Mouse (Mus musculus) liver, embryonic 15.5 days (tissue): ENCODE data around the gene Cyp2c23. TPM values are rescaled to one million over a fixed set of nuclear protein-coding genes. Genes with fewer than 3 reads are reported as not detected.
A peak's percentile ranks its signal among the peaks of the same experiment; 100 is the strongest.

Experiments used
- ATAC-seq: fragments of 200-750 bp; cut with Nextera tagmentation; 2 replicates; pipeline ENCODE4 v1.8.0; 2017; ENCODE audit warnings: moderate number of reproducible peaks, mild to moderate bottlenecking, moderate library complexity; ENCODE audit not compliant: insufficient read depth
- H3K27ac ChIP-seq: fragments of 300-500 bp; sonication (generic); replicated peaks from 2 replicates; pipeline ENCODE4 v1.5.1; 2015; ENCODE audit warnings: mild to moderate bottlenecking, inconsistent platforms
- H3K27me3 ChIP-seq: fragments of 300-500 bp; sonication (generic); 2 replicates; pipeline ENCODE4 v1.6.1; 2015; ENCODE audit warnings: mild to moderate bottlenecking, inconsistent platforms
- H3K36me3 ChIP-seq: fragments of 300-500 bp; sonication (generic); replicated peaks from 2 replicates; pipeline ENCODE4 v1.6.1; 2015; ENCODE audit warnings: moderate library complexity, mild to moderate bottlenecking, inconsistent platforms
- H3K4me1 ChIP-seq: fragments of 300-500 bp; sonication (generic); replicated peaks from 2 replicates; pipeline ENCODE4 v1.6.1; 2015; ENCODE audit warnings: inconsistent platforms
- H3K4me2 ChIP-seq: fragments of 300-500 bp; sonication (generic); 2 replicates; pipeline ENCODE4 v1.6.1; 2015; ENCODE audit warnings: moderate library complexity, mild to moderate bottlenecking, inconsistent platforms
- H3K4me3 ChIP-seq: fragments of 300-500 bp; sonication (generic); replicated peaks from 2 replicates; pipeline ENCODE4 v1.5.1; 2015; ENCODE audit warnings: mild to moderate bottlenecking, inconsistent platforms
- H3K9ac ChIP-seq: fragments of 300-500 bp; sonication (generic); 2 replicates; pipeline ENCODE4 v1.6.1; 2015; ENCODE audit warnings: moderate library complexity, mild to moderate bottlenecking, inconsistent platforms
- H3K9me3 ChIP-seq: fragments of 300-500 bp; sonication (generic); replicated peaks from 2 replicates; pipeline ENCODE4 v1.6.1; 2016; ENCODE audit warnings: inconsistent platforms
- WGBS: fragments of 180-500 bp; shearing (Covaris S2); methylation state at CpG from one replicate; pipeline ENCODE4 v1.1.7; 2015; ENCODE audit warnings: mixed read lengths; ENCODE audit not compliant: insufficient replicate concordance; 5-methylcytosine and 5-hydroxymethylcytosine counted together
- polyA plus RNA-seq: library from polyadenylated mRNA; unstranded; fragments of >200 nt; fragmentation: Nextera tagmentation; extraction: Ambion mirVana; gene quantifications from 2 replicates; pipeline ENCODE4 v1.2.1, GENCODE M21; 2015

The Cyp2c23 gene
- polyA plus RNA-seq, 1 experiment from 2014 or later = 26.7 TPM

- Histone ChIP-seq H3K9me3 (no peaks in the 10 kb centered on the region), H3K36me3 (peaks cover 43% of the 10 kb centered on the region), H3K4me1 (0 out of 2 replicates have a peak, but pooled peaks cover 3% of the 10 kb centered on the region), H3K4me2 (no peak overlapping the region), H3K4me3 (no peak overlapping the region), H3K27me3 (no peaks in the 10 kb centered on the region), H3K27ac (no peak overlapping the region), H3K9ac (no peak overlapping the region)
- no peak for ATAC-seq
- 68% methylated on average over 3 of the region's 3 CpGs for WGBS
Observed at GRCm38 (mm10) chr19:44060226-44060625, 31.2 kb upstream of the Cyp2c23 start.

GRCm38 (mm10) chr19:44055173-44055826 is 26.3 kb upstream of the Cyp2c23 start:
- Histone ChIP-seq H3K4me1 (0 out of 2 replicates have a peak, but pooled peaks cover 3% of the 10 kb centered on the region), H3K27ac (0 out of 2 replicates have a peak overlapping the region, but pooled peaks have one; percentile 14), H3K27me3 (no peaks in the 10 kb centered on the region), H3K9ac (no peak overlapping the region), H3K9me3 (no peaks in the 10 kb centered on the region), H3K4me2 (no peak overlapping the region), H3K36me3 (peaks cover 43% of the 10 kb centered on the region), H3K4me3 (no peak overlapping the region)
- ATAC-seq = no peak
- WGBS = 58% methylated on average over 4 of the region's 4 CpGs

DNA sequence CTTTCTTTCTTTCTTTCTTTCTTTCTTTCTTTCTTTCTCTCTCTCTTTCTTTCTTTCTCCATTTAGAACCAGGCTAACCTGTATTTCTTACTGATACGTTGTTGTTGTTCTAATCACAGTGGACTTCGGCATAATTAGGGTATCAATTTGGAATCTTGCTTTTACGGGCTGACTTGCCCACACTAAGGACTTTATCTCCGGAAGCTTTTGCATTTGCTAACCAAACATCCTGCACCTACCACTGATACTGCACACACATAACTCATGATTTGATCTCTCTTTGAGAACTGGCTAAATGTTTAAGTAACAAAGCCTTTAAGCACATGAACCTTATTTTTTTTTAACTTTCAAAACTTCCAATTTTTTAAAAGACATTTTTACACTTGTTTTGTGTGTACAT is 21.4 kb upstream of the Cyp2c23 start:
- no peak for ATAC-seq

DNA sequence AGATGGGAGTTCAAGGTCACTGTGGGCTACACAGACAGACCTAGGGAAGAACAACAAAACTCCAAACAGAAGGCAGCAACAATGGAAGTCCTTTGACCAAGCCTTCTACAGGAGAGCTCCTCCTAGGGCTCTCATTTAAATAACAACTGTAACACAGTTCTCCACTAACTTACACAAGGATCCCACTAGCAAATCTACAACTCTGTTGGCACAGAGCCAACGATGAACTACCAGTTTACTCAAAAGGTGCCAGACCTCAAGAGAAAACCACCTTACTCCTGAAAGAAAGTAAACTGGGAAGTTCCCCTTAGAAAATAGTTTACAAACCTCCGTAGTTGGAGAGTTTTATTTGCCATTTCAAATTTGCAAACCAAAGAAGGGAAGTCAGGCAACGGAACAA is 20.3 kb upstream of the Cyp2c23 start:
- no peaks in the 10 kb centered on the region for H3K9me3 ChIP-seq
- no peaks in the 10 kb centered on the region for H3K4me1 ChIP-seq
- 70% methylated on average over 3 of the region's 3 CpGs for WGBS
- no peak overlapping the region for H3K4me3 ChIP-seq
- ATAC-seq = no peak
- H3K4me2 ChIP-seq = no peak overlapping the region
- no peaks in the 10 kb centered on the region for H3K27me3 ChIP-seq
- H3K27ac ChIP-seq = no peak overlapping the region
- H3K36me3 ChIP-seq = peaks cover 41% of the 10 kb centered on the region
- no peak overlapping the region for H3K9ac ChIP-seq

More for the DNA sequence above, 21.4 kb upstream of the Cyp2c23 start:
- no peaks in the 10 kb centered on the region for H3K4me1 ChIP-seq
- WGBS = 53% methylated on average over 4 of the region's 4 CpGs
- H3K27me3 ChIP-seq = no peaks in the 10 kb centered on the region
- H3K9me3 ChIP-seq = no peaks in the 10 kb centered on the region
- H3K4me2 ChIP-seq = no peak overlapping the region
- no peak overlapping the region for H3K9ac ChIP-seq
- peaks cover 36% of the 10 kb centered on the region for H3K36me3 ChIP-seq
- no peak overlapping the region for H3K27ac ChIP-seq
- H3K4me3 ChIP-seq = no peak overlapping the region

- H3K27ac ChIP-seq = no peak overlapping the region
- H3K4me3 ChIP-seq = no peak overlapping the region
- H3K27me3 ChIP-seq = no peaks in the 10 kb centered on the region
- no peaks in the 10 kb centered on the region for H3K9me3 ChIP-seq
- no peak overlapping the region for H3K9ac ChIP-seq
- no peaks in the 10 kb centered on the region for H3K4me1 ChIP-seq
- H3K36me3 ChIP-seq = peaks cover 35% of the 10 kb centered on the region
- WGBS = 50% methylated on average over 3 of the region's 3 CpGs
- ATAC-seq = no peak
- H3K4me2 ChIP-seq = no peak overlapping the region
Observed at GRCm38 (mm10) chr19:44045847-44046246, 16.8 kb upstream of the Cyp2c23 start.

GRCm38 (mm10) chr19:44042121-44042520 is 13.1 kb upstream of the Cyp2c23 start:
- no peak overlapping the region for H3K27ac ChIP-seq
- H3K4me3 ChIP-seq = no peak overlapping the region
- no peak overlapping the region for H3K9ac ChIP-seq
- ATAC-seq = no peak
- H3K9me3 ChIP-seq = no peaks in the 10 kb centered on the region
- 67% methylated on average over 5 of the region's 5 CpGs for WGBS
- H3K36me3 ChIP-seq = peaks cover 51% of the 10 kb centered on the region
- H3K27me3 ChIP-seq = no peaks in the 10 kb centered on the region
- H3K4me2 ChIP-seq = no peak overlapping the region
- no peaks in the 10 kb centered on the region for H3K4me1 ChIP-seq

- ATAC-seq = no peak
- WGBS = 82% methylated on average over 5 of the region's 5 CpGs
- H3K27me3 ChIP-seq = no peaks in the 10 kb centered on the region
- H3K4me1 ChIP-seq = no peaks in the 10 kb centered on the region
- H3K4me2 ChIP-seq = no peak overlapping the region
- no peak overlapping the region for H3K27ac ChIP-seq
- no peak overlapping the region for H3K9ac ChIP-seq
- H3K9me3 ChIP-seq = no peaks in the 10 kb centered on the region
- no peak overlapping the region for H3K4me3 ChIP-seq
- peaks cover 26% of the 10 kb centered on the region for H3K36me3 ChIP-seq
Observed at GRCm38 (mm10) chr19:44033396-44033795, 4.4 kb upstream of the Cyp2c23 start.

GRCm38 (mm10) chr19:44032046-44032744 is 3.2 kb upstream of the Cyp2c23 start:
- WGBS = 70% methylated on average over 11 of the region's 11 CpGs
- Histone ChIP-seq H3K4me3 (no peak overlapping the region), H3K27ac (no peak overlapping the region), H3K4me1 (no peaks in the 10 kb centered on the region), H3K9me3 (no peaks in the 10 kb centered on the region), H3K4me2 (no peak overlapping the region), H3K27me3 (no peaks in the 10 kb centered on the region), H3K9ac (no peak overlapping the region), H3K36me3 (peaks cover 18% of the 10 kb centered on the region)
- ATAC-seq = no peak

GRCm38 (mm10) chr19:44030024-44030423 is 1.0 kb upstream of the Cyp2c23 start:
- H3K9ac ChIP-seq = no peak overlapping the region
- no peak overlapping the region for H3K4me3 ChIP-seq
- H3K27me3 ChIP-seq = no peaks in the 10 kb centered on the region
- H3K27ac ChIP-seq = no peak overlapping the region
- no peaks in the 10 kb centered on the region for H3K36me3 ChIP-seq
- H3K4me2 ChIP-seq = no peak overlapping the region
- WGBS = 66% methylated on average over 5 of the region's 5 CpGs
- no peaks in the 10 kb centered on the region for H3K4me1 ChIP-seq
- ATAC-seq = no peak
- H3K9me3 ChIP-seq = no peaks in the 10 kb centered on the region

GRCm38 (mm10) chr19:44026956-44027530 is 2.0 kb downstream of the Cyp2c23 start:
- ATAC-seq = no peak
- Histone ChIP-seq H3K4me3 (no peak overlapping the region), H3K27me3 (no peaks in the 10 kb centered on the region), H3K4me2 (no peak overlapping the region), H3K36me3 (no peaks in the 10 kb centered on the region), H3K9ac (no peak overlapping the region), H3K27ac (no peak overlapping the region), H3K9me3 (no peaks in the 10 kb centered on the region), H3K4me1 (no peaks in the 10 kb centered on the region)
- 63% methylated on average over 8 of the region's 8 CpGs for WGBS

DNA sequence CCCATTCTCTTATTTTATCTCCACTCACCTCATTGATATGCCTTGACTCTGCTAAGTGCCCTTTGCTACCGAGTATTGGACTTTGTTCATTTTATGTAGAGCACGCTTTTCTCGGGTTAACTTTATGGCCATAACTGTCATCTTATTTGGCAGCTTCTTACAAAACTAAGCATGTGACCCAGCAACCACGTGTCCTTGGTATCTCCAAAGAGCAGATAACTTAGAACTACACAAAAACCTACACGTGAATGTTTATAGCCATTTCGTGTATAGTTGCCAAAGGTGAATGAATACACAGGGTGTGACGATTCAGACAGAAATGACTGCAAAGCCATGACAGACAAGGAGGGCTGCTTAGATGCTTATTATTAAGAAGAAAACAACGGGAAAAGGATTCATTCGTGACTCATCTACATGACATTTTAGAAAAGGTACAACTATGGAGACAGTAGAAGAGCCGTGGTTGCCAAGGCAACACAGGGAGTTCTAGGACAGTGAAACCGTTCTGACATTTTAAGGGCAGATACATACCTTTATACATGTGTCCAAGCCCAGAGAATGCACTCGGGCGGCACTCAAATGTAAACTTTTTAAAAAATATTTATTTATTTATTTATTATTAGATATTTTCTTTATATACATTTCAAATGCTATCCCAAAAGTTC is 4.0 kb downstream of the Cyp2c23 start:
- Histone ChIP-seq H3K4me2 (no peak overlapping the region), H3K4me3 (no peak overlapping the region), H3K36me3 (no peaks in the 10 kb centered on the region), H3K27ac (no peak overlapping the region), H3K9me3 (no peaks in the 10 kb centered on the region), H3K9ac (no peak overlapping the region), H3K27me3 (no peaks in the 10 kb centered on the region), H3K4me1 (no peaks in the 10 kb centered on the region)
- 65% methylated on average over 13 of the region's 13 CpGs for WGBS
- no peak for ATAC-seq
